Mouse (Mus musculus): ENCODE data around the gene Mynn.
"Not testable (repeated sequence)": the region's sequence is repeated elsewhere in the genome, so short reads cannot be mapped to it uniquely, and the experiment has no call there.

The Mynn gene

GRCm38 (mm10) chr3:30602065-30602739 lies at the start of gene Mynn:
TSS of gene Mynn (plus strand) at chr3:30602065.
- DNase-seq (ENCODE audit: low spot score in 2 of 2), result peak; percentile 98 to 99

GRCm38 (mm10) chr3:30553741-30554140 lies 48.1 kb upstream of the Mynn start:
- DNase-seq (ENCODE audit: low spot score in 2 of 2), result no peak

DNA sequence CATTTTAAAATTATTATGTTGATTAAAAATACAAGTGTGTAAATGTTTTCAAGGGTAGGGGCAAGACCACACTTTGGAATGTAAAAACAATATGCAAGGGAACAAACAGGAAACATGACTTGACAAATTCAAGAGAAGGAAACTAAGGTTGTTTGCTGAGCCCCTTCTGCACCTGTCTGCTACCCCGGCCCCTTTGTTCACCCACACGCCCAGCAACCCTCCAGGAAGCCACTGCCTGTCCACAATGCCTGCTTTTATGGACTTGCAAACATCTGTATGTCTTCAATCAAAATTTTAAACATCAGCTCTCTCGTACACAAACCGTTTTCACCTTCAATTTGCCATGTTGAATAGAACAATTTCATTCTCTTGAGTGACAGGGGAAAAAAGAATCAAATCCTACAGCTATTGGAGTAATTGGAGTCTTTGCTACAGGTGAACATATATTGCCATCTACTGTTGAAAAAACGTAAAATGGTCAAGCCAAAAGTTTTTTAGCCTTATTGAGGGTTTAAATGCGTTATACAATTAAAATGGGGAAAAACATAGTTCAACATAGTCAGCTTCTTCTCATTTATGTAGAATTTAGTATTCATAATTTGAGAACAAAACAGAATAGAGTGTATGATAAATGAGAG lies 41.1 kb upstream of the Mynn start:
- DNase-seq (ENCODE audit: low spot score in 2 of 2), result no peak

GRCm38 (mm10) chr3:30566333-30566732 lies 35.5 kb upstream of the Mynn start:
- DNase-seq (ENCODE audit: low spot score in 2 of 2), result not testable (repeated sequence)

GRCm38 (mm10) chr3:30573549-30573948 lies 28.3 kb upstream of the Mynn start:
- no peak for DNase-seq (ENCODE audit: low spot score in 2 of 2)

- no peak for DNase-seq (ENCODE audit: low spot score in 2 of 2)
Measured at GRCm38 (mm10) chr3:30588865-30589264, 13.0 kb upstream of the Mynn start.

DNA sequence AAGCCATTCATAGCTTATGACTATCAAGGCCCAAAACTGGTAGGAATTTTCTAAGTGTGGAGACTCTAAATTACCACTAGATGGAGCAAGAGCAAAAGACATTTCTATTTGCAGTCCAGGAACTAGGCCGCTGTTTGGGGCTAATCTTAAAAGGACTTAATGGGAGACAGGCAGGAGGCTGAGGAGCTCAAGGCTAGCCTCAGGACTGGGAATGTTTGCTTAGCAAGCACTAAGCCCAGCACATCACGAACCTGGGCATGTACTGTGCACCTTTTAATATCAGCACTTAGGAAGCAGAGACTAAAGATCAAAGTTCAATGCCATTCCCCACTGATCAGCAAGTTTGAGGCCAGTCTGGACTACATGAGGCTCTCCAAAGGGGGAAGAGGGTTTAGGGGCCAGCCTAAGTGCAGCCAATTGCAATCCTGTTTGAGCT lies 9.4 kb upstream of the Mynn start:
- DNase-seq (ENCODE audit: low spot score in 2 of 2), result peak in 1 of 2 experiments; percentile 17

GRCm38 (mm10) chr3:30593719-30594485 lies 8.0 kb upstream of the Mynn start:
- no peak for DNase-seq (ENCODE audit: low spot score in 2 of 2)

- DNase-seq (ENCODE audit: low spot score in 2 of 2), result peak; percentile 23 to 35
Measured at GRCm38 (mm10) chr3:30595111-30595832, 6.6 kb upstream of the Mynn start.

- no peak for DNase-seq (ENCODE audit: low spot score in 2 of 2)
Measured at GRCm38 (mm10) chr3:30597271-30597670, 4.6 kb upstream of the Mynn start.

- peak; percentile 51 to 62 for DNase-seq (ENCODE audit: low spot score in 2 of 2)
Measured at GRCm38 (mm10) chr3:30599711-30600545, 1.9 kb upstream of the Mynn start, which contains the start of gene Actrt3. TSS of gene Actrt3 (minus strand) at chr3:30599939.

DNA sequence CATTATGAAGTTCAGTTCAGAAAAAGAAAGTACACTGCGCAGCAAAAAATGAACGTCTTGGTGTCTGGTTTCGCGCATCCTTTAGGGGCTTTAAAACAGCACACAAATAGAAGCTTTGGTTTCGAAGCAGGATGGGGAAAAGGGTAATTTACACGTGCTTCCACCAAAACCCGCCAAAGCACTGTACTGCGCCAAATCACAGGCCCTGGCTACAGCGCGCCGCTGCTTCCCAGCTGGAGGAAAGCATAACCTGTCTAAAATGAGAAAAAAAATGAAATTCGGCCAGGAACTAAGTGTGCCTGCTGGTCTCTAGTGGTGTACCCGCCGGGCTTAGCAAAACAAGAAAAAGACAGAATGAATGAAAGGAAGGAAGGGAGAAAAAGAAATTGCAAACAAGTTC lies 1.1 kb upstream of the Mynn start:
- DNase-seq (ENCODE audit: low spot score in 2 of 2), result peak; percentile 42 to 48

GRCm38 (mm10) chr3:30601175-30601574 lies 690 bp upstream of the Mynn start:
- DNase-seq (ENCODE audit: low spot score in 2 of 2), result peak; percentile 87 to 94

GRCm38 (mm10) chr3:30601610-30602064 lies 228 bp upstream of the Mynn start:
- DNase-seq (ENCODE audit: low spot score in 2 of 2), result no peak

DNA sequence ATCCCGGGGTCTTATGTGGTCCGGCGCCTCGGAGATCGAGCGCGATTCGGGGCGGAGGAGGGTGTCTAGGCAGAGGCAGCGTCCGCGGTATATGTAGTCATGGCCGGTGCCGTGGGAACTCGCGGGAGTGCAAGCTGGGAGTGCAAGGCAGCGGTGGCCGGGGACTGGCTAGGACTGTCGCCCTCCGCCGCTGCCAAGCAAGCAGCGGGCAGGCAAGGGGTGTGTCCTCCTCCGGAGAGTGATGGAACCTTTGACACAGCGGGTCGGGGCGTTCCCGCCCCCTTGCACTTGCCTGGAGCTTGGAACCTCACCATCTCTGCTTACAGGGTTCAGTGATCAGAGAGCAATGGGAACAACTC lies 854 bp downstream of the Mynn start:
- DNase-seq (ENCODE audit: low spot score in 2 of 2), result no peak

DNA sequence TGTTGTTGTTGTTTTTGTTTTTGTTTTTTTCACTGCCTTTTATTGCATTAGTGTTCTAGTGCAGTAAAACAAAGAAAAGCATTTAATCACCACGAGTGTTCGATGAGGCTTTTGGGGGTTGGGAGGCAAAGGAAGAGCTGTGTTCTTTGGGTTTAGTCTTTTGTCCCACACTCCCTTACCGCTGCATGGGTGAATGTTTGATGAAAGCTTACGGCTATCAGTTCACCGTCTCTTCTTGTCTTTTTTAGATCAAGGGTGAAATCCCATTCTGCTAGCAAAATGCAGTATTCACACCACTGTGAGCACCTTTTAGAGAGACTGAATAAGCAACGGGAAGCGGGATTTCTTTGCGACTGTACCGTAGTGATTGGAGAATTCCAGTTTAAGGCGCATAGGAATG lies 1.4 kb downstream of the Mynn start:
- no peak for DNase-seq (ENCODE audit: low spot score in 2 of 2)

- DNase-seq (ENCODE audit: low spot score in 2 of 2), result no peak
Measured at GRCm38 (mm10) chr3:30608999-30609398, 7.1 kb downstream of the Mynn start.

DNA sequence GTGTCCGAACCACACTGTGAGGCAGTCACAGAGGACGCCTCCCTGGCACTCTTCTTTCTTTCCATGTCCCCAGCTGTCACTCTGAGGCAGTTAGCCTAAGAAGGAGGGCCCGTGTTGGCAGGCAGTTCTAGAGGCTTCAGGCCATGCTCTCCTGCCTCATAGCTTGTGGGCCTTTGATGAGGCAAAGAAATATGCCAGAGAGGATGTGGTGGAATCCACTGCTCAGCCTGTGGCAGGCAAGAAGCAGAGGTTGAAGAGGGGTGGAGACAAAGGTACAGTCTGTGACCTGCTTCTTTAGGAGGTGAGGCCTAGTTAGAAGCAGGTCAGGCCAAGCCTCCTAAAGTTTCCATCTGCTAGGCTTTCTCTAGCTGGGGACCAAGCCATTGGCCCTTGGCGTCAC lies 9.1 kb downstream of the Mynn start:
- DNase-seq (ENCODE audit: low spot score in 2 of 2), result no peak

- DNase-seq (ENCODE audit: low spot score in 2 of 2), result no peak
Measured at GRCm38 (mm10) chr3:30620132-30620531, 18.3 kb downstream of the Mynn start.

DNA sequence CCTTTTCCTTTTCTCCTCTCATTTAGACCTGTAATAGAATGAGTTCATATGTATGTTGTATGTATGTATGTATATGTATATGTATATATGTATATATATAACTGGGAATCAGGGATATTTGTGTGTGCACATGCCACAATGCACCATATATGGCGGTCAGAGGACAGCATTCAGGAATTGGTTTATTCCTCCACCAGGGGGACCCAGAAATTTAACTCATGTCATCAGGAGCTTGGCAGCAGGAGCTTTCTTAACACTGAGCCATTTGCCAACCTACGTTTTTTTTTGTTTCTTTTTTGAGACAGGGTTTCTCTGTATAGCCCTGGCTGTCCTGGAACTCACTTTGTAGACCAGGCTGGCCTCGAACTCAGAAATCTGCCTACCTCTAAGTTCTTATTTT lies 31.8 kb downstream of the Mynn start:
- no peak for DNase-seq (ENCODE audit: low spot score in 2 of 2)

DNA sequence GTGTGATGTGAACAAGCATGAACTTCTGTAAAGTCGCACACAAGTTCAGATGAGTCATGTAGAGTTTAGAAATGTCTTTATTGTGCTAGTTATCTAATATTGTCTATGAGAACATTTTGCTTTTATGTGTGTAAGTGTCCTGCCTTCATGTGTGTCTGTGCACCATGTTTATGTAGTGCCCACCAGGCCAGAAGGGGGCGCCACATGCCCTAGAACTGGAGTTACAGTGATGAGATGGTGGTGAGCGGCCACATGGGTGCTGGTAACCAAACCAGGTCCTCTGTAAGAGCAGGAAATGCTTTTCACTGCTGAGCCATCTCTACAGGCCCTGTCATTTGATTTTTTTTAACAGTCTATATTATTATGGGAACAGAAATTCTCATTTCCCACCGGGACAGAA lies 33.8 kb downstream of the Mynn start:
- DNase-seq (ENCODE audit: low spot score in 2 of 2), result no peak

All from frontal cortex, postnatal 36 days (tissue).